Mouse (Mus musculus): ENCODE data around the gene Ergic1. TPM values are rescaled to one million over a fixed set of nuclear protein-coding genes. Genes with fewer than 3 reads are reported as not detected.
A peak's percentile ranks its signal among the peaks of the same experiment; 100 is the strongest.

Gene Ergic1
- polyA plus RNA-seq, 1 experiment from 2014 or later = 75.0 TPM

GRCm38 (mm10) chr17:26618498-26618897, 57.2 kb downstream of the Ergic1 start:
- ATAC-seq (replicated peaks; ENCODE audit: insufficient number of reproducible peaks, insufficient read depth, low FRiP score, low read depth) = no peak
- Histone ChIP-seq H3K27me3 (no peaks in the 10 kb centered on the region), H3K4me1 (replicated peaks) (peaks cover 39% of the 10 kb centered on the region), H3K9me3 (replicated peaks) (no peaks in the 10 kb centered on the region), H3K4me3 (no peak overlapping the region), H3K4me2 (no peak overlapping the region), H3K27ac (no peak overlapping the region), H3K9ac (no peak overlapping the region), H3K36me3 (peaks cover 5% of the 10 kb centered on the region; the same call in 1 of the 2 replicates)
- 72% methylated on average over 5 of the region's 5 CpGs for WGBS

GRCm38 (mm10) chr17:26619577-26619976, 58.3 kb downstream of the Ergic1 start:
- WGBS = 80% methylated on average over 6 of the region's 6 CpGs
- H3K36me3 ChIP-seq = peaks cover 9% of the 10 kb centered on the region; the same call in 1 of the 2 replicates
- no peak overlapping the region for H3K4me3 ChIP-seq
- H3K9me3 ChIP-seq (replicated peaks) = no peaks in the 10 kb centered on the region
- no peak for ATAC-seq (replicated peaks; ENCODE audit: insufficient number of reproducible peaks, insufficient read depth, low FRiP score, low read depth)
- H3K27me3 ChIP-seq = no peaks in the 10 kb centered on the region
- H3K4me2 ChIP-seq = no peak overlapping the region
- H3K4me1 ChIP-seq (replicated peaks) = peaks cover 29% of the 10 kb centered on the region
- no peak overlapping the region for H3K9ac ChIP-seq
- no peak overlapping the region for H3K27ac ChIP-seq

GRCm38 (mm10) chr17:26620292-26620691, 59.0 kb downstream of the Ergic1 start:
- Histone ChIP-seq H3K27ac (peak overlapping the region; percentile 56), H3K4me1 (replicated peaks) (peaks cover 26% of the 10 kb centered on the region), H3K4me2 (no peak overlapping the region), H3K9me3 (replicated peaks) (no peaks in the 10 kb centered on the region), H3K4me3 (no peak overlapping the region), H3K36me3 (peaks cover 16% of the 10 kb centered on the region; the same call in 1 of the 2 replicates), H3K9ac (no peak overlapping the region), H3K27me3 (no peaks in the 10 kb centered on the region)
- 88% methylated on average over 6 of the region's 6 CpGs for WGBS
- ATAC-seq (replicated peaks; ENCODE audit: insufficient number of reproducible peaks, insufficient read depth, low FRiP score, low read depth) = no peak

GRCm38 (mm10) chr17:26620786-26621766, 59.8 kb downstream of the Ergic1 start:
- no peak overlapping the region for H3K4me2 ChIP-seq
- peak overlapping the region; percentile 56 for H3K27ac ChIP-seq
- no peaks in the 10 kb centered on the region for H3K27me3 ChIP-seq
- no peak overlapping the region for H3K4me3 ChIP-seq
- ATAC-seq (replicated peaks; ENCODE audit: insufficient number of reproducible peaks, insufficient read depth, low FRiP score, low read depth) = peak; percentile 57
- peaks cover 26% of the 10 kb centered on the region for H3K4me1 ChIP-seq (replicated peaks)
- peaks cover 24% of the 10 kb centered on the region; the same call in 1 of the 2 replicates for H3K36me3 ChIP-seq
- no peaks in the 10 kb centered on the region for H3K9me3 ChIP-seq (replicated peaks)
- WGBS = 77% methylated on average over 17 of the region's 17 CpGs
- H3K9ac ChIP-seq = no peak overlapping the region

- Histone ChIP-seq H3K27ac (peak overlapping the region; percentile 47), H3K4me3 (no peak overlapping the region), H3K4me1 (replicated peaks) (peaks cover 20% of the 10 kb centered on the region), H3K36me3 (peaks cover 28% of the 10 kb centered on the region; the same call in 1 of the 2 replicates), H3K27me3 (no peaks in the 10 kb centered on the region), H3K4me2 (no peak overlapping the region), H3K9ac (no peak overlapping the region), H3K9me3 (replicated peaks) (no peaks in the 10 kb centered on the region)
- ATAC-seq (replicated peaks; ENCODE audit: insufficient number of reproducible peaks, insufficient read depth, low FRiP score, low read depth) = no peak
- WGBS = 83% methylated on average over 5 of the region's 5 CpGs
Measured at GRCm38 (mm10) chr17:26621912-26622311, 60.6 kb downstream of the Ergic1 start.

DNA sequence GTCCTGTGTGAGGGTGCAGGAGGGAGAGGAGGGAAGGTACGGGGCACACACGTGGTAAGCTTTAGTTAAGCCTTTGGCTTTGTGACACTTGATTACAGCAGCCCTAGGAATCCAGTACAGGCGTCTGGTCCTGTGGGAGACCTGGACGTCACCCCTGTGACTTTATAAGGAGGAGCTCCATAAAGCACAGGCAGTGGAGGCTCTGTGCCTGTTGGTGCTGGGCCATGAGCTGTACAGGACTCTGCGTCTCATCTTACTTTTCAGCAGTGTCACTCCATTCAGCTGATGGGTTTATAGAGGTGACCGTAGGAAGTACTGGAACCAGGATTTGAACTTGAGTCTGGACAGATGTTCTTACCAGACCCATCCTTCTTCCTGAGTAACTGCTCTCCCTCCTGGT, 62.7 kb downstream of the Ergic1 start:
- Histone ChIP-seq H3K4me1 (replicated peaks) (peaks cover 13% of the 10 kb centered on the region), H3K9me3 (replicated peaks) (no peaks in the 10 kb centered on the region), H3K27me3 (no peaks in the 10 kb centered on the region), H3K4me2 (no peak overlapping the region), H3K4me3 (no peak overlapping the region), H3K27ac (no peak overlapping the region), H3K36me3 (peaks cover 27% of the 10 kb centered on the region; the same call in 1 of the 2 replicates), H3K9ac (no peak overlapping the region)
- WGBS = 73% methylated on average over 6 of the region's 6 CpGs
- no peak; the same call in 1 of the 2 replicates for ATAC-seq (replicated peaks; ENCODE audit: insufficient number of reproducible peaks, insufficient read depth, low FRiP score, low read depth)

DNA sequence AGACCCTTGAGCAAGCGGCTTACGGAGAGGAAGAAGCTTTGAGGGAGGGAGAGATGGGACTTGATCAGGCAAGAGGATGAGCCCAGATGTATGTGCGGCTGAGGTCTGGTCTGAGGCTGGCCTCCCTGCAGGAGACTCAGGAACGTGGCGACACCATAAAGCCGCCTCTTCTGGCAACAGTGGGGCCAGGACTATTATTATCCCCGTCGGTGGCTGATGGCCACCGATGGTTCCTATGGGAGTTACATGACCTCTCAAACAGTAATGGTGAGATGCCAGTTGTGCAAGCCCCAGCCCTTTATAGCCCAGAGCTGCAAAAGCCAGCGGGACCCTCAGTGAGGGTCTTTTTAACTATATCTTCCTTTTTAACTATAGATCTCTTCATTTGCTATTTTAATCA, 63.7 kb downstream of the Ergic1 start:
- Histone ChIP-seq H3K27me3 (no peaks in the 10 kb centered on the region), H3K27ac (no peak overlapping the region), H3K36me3 (peaks cover 35% of the 10 kb centered on the region), H3K4me1 (replicated peaks) (peaks cover 13% of the 10 kb centered on the region), H3K4me3 (no peak overlapping the region), H3K9ac (no peak overlapping the region), H3K9me3 (replicated peaks) (no peaks in the 10 kb centered on the region), H3K4me2 (no peak overlapping the region)
- WGBS = 83% methylated on average over 10 of the region's 10 CpGs
- ATAC-seq (replicated peaks; ENCODE audit: insufficient number of reproducible peaks, insufficient read depth, low FRiP score, low read depth) = no peak

GRCm38 (mm10) chr17:26625521-26626010, 64.3 kb downstream of the Ergic1 start:
- Histone ChIP-seq H3K9ac (no peak overlapping the region), H3K27me3 (no peaks in the 10 kb centered on the region), H3K36me3 (peaks cover 41% of the 10 kb centered on the region), H3K4me1 (replicated peaks) (peaks cover 12% of the 10 kb centered on the region), H3K9me3 (replicated peaks) (no peaks in the 10 kb centered on the region), H3K27ac (no peak overlapping the region), H3K4me3 (no peak overlapping the region), H3K4me2 (no peak overlapping the region)
- 89% methylated on average over 2 of the region's 2 CpGs for WGBS
- ATAC-seq (replicated peaks; ENCODE audit: insufficient number of reproducible peaks, insufficient read depth, low FRiP score, low read depth) = no peak

DNA sequence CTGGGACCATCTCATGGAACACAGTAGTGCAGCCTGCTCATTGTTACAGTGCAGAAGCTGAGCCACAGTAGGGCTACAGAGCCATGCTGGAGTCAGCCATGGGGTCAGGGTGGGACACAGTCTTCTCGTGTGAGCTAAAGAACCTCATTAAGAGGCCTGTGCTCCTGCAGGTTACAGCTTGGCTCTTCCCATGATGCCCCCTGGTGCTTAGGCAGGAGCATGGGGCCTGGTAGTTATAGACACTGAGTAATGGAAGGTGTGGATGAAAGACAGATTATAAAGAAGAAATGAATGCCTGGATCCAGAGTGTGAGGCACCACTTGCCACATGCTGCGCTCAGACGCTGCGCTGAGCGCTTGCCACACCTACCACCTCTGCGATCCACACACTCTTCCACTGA, 67.2 kb downstream of the Ergic1 start:
- no peaks in the 10 kb centered on the region for H3K4me1 ChIP-seq (replicated peaks)
- no peak overlapping the region for H3K9ac ChIP-seq
- H3K27me3 ChIP-seq = no peaks in the 10 kb centered on the region
- no peak overlapping the region for H3K27ac ChIP-seq
- 87% methylated on average over 6 of the region's 6 CpGs for WGBS
- no peak overlapping the region for H3K4me3 ChIP-seq
- peaks cover 47% of the 10 kb centered on the region for H3K36me3 ChIP-seq
- H3K4me2 ChIP-seq = no peak overlapping the region
- no peaks in the 10 kb centered on the region for H3K9me3 ChIP-seq (replicated peaks)
- ATAC-seq (replicated peaks; ENCODE audit: insufficient number of reproducible peaks, insufficient read depth, low FRiP score, low read depth) = no peak

DNA sequence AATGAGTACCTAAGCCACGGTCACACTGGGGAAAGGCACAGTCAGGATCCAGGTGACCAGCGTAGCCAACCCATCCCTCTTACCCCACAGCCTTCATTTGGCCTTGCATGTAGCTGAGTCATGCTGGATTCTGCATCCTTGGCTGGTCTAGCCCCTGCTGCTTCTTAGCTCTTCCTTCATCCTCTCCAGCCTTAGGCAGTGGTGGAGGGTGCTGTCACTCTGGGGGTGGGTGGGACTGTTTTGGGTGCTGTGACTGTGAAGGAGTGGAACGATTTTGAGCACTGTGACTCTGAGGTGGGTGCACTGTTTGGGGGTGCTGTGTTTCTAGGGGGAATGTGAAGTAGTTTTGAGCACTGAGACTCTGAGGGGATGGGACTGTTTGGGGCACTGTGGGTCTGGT, 67.6 kb downstream of the Ergic1 start:
- 93% methylated on average over 3 of the region's 3 CpGs for WGBS
- H3K36me3 ChIP-seq = peaks cover 48% of the 10 kb centered on the region
- no peak overlapping the region for H3K9ac ChIP-seq

GRCm38 (mm10) chr17:26631811-26632327, 70.6 kb downstream of the Ergic1 start:
- Histone ChIP-seq H3K27ac (0 out of 2 replicates have a peak overlapping the region, but pooled peaks have one; percentile 21), H3K36me3 (peaks cover 50% of the 10 kb centered on the region), H3K9me3 (replicated peaks) (no peaks in the 10 kb centered on the region), H3K4me1 (replicated peaks) (no peaks in the 10 kb centered on the region), H3K4me2 (no peak overlapping the region), H3K4me3 (no peak overlapping the region), H3K27me3 (no peaks in the 10 kb centered on the region), H3K9ac (no peak overlapping the region)
- 68% methylated on average over 8 of the region's 8 CpGs for WGBS
- no peak for ATAC-seq (replicated peaks; ENCODE audit: insufficient number of reproducible peaks, insufficient read depth, low FRiP score, low read depth)

More for the DNA sequence above, 67.6 kb downstream of the Ergic1 start:
- 0 out of 2 replicates have a peak, but pooled peaks have one; percentile 21 for ATAC-seq (replicated peaks; ENCODE audit: insufficient number of reproducible peaks, insufficient read depth, low FRiP score, low read depth)
- no peak overlapping the region for H3K4me3 ChIP-seq
- H3K9me3 ChIP-seq (replicated peaks) = no peaks in the 10 kb centered on the region
- no peaks in the 10 kb centered on the region for H3K4me1 ChIP-seq (replicated peaks)
- no peaks in the 10 kb centered on the region for H3K27me3 ChIP-seq
- H3K27ac ChIP-seq = no peak overlapping the region
- no peak overlapping the region for H3K4me2 ChIP-seq
